7 mouse cellular contexts compared by ENCODE assay signal in genomic region chr6:113076686-113077516, GRCm38 (mm10). TPM values are rescaled to one million over a fixed set of nuclear protein-coding genes. Genes with fewer than 3 reads are reported as not detected.
DNase-seq lines count a peak whose midpoint lies in the region; ATAC-seq lines count a peak whose summit lies in the region.

TSS of gene Setd5 (plus strand) at chr6:113077365.

- H3K36me3 ChIP-seq in embryonic facial prominence, embryonic 12.5 days = no peaks in the 10 kb centered on the region
- no peaks in the 10 kb centered on the region for H3K36me3 ChIP-seq in limb, embryonic 11.5 days (ENCODE audit: control insufficient read depth, insufficient read depth, low read length)
- H3K36me3 ChIP-seq in midbrain, embryonic 14.5 days (ENCODE audit: control insufficient read depth, insufficient read depth, low read length) = no peaks in the 10 kb centered on the region

- H3K9me3 ChIP-seq in embryonic facial prominence, embryonic 12.5 days = no peaks in the 10 kb centered on the region
- H3K9me3 ChIP-seq in limb, embryonic 11.5 days (ENCODE audit: control insufficient read depth, low read length) = no peaks in the 10 kb centered on the region
- H3K9me3 ChIP-seq in midbrain, embryonic 14.5 days (ENCODE audit: control insufficient read depth, low read length) = no peaks in the 10 kb centered on the region

- H3K27ac ChIP-seq in embryonic facial prominence, embryonic 12.5 days = peak within 1 kb of the TSS; percentile 100
- H3K27ac ChIP-seq in limb, embryonic 11.5 days (replicated peaks; ENCODE audit: low read depth, low read length) = peak within 1 kb of the TSS; percentile 100
- peak within 1 kb of the TSS; percentile 100 for H3K27ac ChIP-seq in midbrain, embryonic 14.5 days (replicated peaks; ENCODE audit: low read depth, low read length)

- peaks cover 34% of the 10 kb centered on the region; the same call in 1 of the 2 replicates for H3K4me1 ChIP-seq in embryonic facial prominence, embryonic 12.5 days
- peaks cover 4% of the 10 kb centered on the region; the same call in 1 of the 2 replicates for H3K4me1 ChIP-seq in limb, embryonic 11.5 days (ENCODE audit: control insufficient read depth, insufficient read depth, low read length)
- H3K4me1 ChIP-seq in midbrain, embryonic 14.5 days (ENCODE audit: control insufficient read depth, insufficient read depth, low read length) = peaks cover 44% of the 10 kb centered on the region

- peak; percentile 93 for ATAC-seq in embryonic facial prominence, embryonic 12.5 days (ENCODE audit: insufficient number of reproducible peaks, insufficient read depth, low FRiP score, low TSS enrichment)
- peak; percentile 94 for ATAC-seq in limb, embryonic 11.5 days (ENCODE audit: insufficient number of reproducible peaks, low FRiP score, low TSS enrichment, low read depth)
- ATAC-seq in midbrain, embryonic 14.5 days (ENCODE audit: low FRiP score, low TSS enrichment) = peak; percentile 94

- H3K4me3 ChIP-seq in embryonic facial prominence, embryonic 12.5 days = peak within 1 kb of the TSS; percentile 90
- H3K4me3 ChIP-seq in limb, embryonic 11.5 days (ENCODE audit: low read depth, low read length) = peak within 1 kb of the TSS; percentile 93
- H3K4me3 ChIP-seq in midbrain, embryonic 14.5 days (replicated peaks; ENCODE audit: low read depth, low read length) = peak within 1 kb of the TSS; percentile 93

- peak; percentile 99 for DNase-seq in adrenal gland, postnatal 25 days
- DNase-seq in heart, adult 11 months = peak; percentile 100
- peak; percentile 98 for DNase-seq in kidney, adult 18-20 months
- peak; percentile 99 for DNase-seq in limb, embryonic 11.5 days (ENCODE audit: low spot score)
- peak; percentile 98 for DNase-seq in midbrain, embryonic 14.5 days
- DNase-seq in spleen, adult 18-20 months = peak; percentile 97 to 98

- under 1% methylated on average over 79 of the region's 91 CpGs for WGBS in embryonic facial prominence, embryonic 12.5 days
- WGBS in limb, embryonic 11.5 days = 0% methylated on average over 53 of the region's 91 CpGs
- 1% methylated on average over 72 of the region's 91 CpGs for WGBS in midbrain, embryonic 14.5 days

- peak within 1 kb of the TSS; percentile 80 for H3K4me2 ChIP-seq in embryonic facial prominence, embryonic 12.5 days (replicated peaks)
- H3K4me2 ChIP-seq in limb, embryonic 11.5 days (ENCODE audit: low read depth, severe bottlenecking) = peak within 1 kb of the TSS; percentile 71
- H3K4me2 ChIP-seq in midbrain, embryonic 14.5 days (ENCODE audit: low read length) = peak within 1 kb of the TSS; percentile 91

- H3K27me3 ChIP-seq in embryonic facial prominence, embryonic 12.5 days = no peaks in the 10 kb centered on the region
- H3K27me3 ChIP-seq in limb, embryonic 11.5 days (ENCODE audit: control insufficient read depth, insufficient read depth, low read length) = no peaks in the 10 kb centered on the region
- no peaks in the 10 kb centered on the region for H3K27me3 ChIP-seq in midbrain, embryonic 14.5 days (ENCODE audit: control insufficient read depth, insufficient read depth, low read length)

- peak within 1 kb of the TSS; percentile 100 for H3K9ac ChIP-seq in embryonic facial prominence, embryonic 12.5 days
- peak within 1 kb of the TSS; percentile 99 for H3K9ac ChIP-seq in limb, embryonic 11.5 days (ENCODE audit: low read length)
- peak within 1 kb of the TSS; percentile 96 for H3K9ac ChIP-seq in midbrain, embryonic 14.5 days (replicated peaks; ENCODE audit: low read length)

RNA-seq across cellular contexts. Expression of gene Setd5, which starts in this region (rescaled TPM):
- total RNA-seq in adrenal gland, postnatal 25 days (2021) = 128 TPM in 2 replicates
- 73.7 and 77.6 TPM in 2 replicates for polyA plus RNA-seq in embryonic facial prominence, embryonic 12.5 days (2016; fragmentation: Nextera tagmentation; extraction: Ambion mirVana)
- polyA plus RNA-seq in limb, embryonic 11.5 days (2014; fragmentation: Nextera tagmentation; extraction: Ambion mirVana) = 90.7 and 98.6 TPM in 2 replicates
- polyA plus RNA-seq in midbrain, embryonic 14.5 days (2014; fragmentation: Nextera tagmentation; extraction: Ambion mirVana) = 57.0 and 57.9 TPM in 2 replicates

Comparison
In these comparisons a context has a peak if more than half of its experiments do, and no peak if none do; other contexts are left out.
1. Peak in every context shown above with its lines: DNase-seq, ATAC-seq, H3K4me3 ChIP-seq and H3K27ac ChIP-seq.